Mouse (Mus musculus): ENCODE data around the gene Asic2.

- TF ChIP-seq CTCF (IDR thresholded peaks at IDR 0.05; ENCODE audit: low read depth) (no peak), EP300 (optimal IDR thresholded peaks at IDR 0.05) (no peak)
These were observed 1085.9 kb downstream of the Asic2 start for GRCm38 (mm10) chr11:80882229-80882810.

Measured in stomach, postnatal 0 days (tissue).